Mouse (Mus musculus) thymus, adult 18-20 months (tissue): ENCODE results near the gene Trafd1.
"Not testable (repeated sequence)": the region's sequence is repeated elsewhere in the genome, so short reads cannot be mapped to it uniquely, and the experiment has no call there.

Experiments used
- DNase-seq, 2 experiments: peaks; one replicate each; pipeline ENCODE4 v3.0.0; 2022; ENCODE audit warnings: mixed read lengths in 2 of 2

Trafd1 gene

DNA sequence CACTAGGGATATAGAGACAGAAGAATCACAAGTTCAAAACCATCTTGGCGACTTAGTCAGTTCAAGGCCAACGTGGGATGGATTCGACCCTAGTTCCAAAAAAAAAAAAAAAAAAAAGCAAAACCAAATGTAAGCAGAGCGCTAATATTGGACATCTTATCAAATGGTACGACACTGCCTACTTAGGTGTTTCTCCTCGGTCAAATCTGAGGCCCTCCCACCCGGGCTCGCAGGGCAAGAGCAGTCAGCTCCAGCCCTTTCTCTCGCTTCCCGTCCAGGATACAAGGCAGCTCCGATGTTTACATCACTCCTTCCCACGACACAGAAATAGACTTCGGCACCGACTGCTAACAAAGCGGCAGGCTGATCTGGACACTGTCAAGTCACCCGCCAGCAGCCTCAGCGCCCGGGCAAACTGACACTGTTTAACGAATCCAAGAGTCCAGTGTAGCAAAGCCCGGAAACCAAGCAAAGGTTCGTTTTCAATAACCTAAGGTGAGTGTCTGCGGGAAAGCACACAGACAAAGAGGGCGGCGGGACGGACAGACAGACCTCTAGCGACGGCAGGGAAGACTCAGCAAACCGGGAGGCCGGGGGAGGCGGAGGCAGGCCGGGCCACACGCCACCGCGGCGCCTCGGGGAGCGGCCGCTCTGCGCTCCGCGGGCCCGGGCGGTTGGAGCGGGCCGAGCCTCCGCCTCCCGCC, 523 bp downstream of the Trafd1 start:
- no peak for DNase-seq

DNA sequence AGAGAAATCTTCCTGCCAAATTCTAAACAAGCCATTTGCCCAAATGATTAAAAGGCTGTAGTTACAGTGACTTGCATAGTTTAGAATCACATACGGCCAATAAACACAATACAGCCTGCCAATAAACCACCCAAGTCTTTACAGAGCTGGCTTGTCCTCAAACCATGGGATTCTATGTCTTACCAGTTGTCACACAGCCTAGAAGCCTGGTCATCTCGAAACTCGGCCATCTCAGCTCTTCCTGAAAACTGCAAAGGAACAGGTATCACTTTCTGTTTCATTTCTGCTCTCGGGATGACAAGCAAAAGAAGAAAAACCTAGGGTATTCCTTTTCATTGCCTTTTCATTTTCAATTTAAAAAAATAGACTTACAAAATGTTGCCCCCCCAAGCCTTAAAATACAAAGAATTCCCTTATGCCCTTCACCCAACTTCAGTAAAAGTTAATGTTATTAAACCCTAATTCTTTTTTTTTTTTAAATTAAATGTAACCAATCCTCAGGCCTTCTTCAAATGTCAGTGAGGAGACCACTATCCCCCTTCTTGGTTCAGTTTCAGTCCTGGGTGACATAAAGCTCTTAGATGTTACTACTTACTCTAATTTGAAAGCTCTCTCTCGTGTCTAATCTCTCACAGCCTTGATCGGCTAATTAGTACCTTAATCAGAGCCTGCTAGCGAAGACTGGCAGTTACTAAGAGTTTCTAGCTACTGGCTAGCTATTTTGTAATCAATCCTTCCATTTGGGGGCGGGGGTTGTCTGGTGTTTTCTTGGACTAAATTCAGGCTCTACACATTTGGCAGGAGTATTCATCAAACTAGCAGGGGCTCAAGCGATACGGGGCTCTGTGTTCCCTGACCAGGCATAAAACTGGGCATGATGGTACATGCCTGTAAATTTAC, 1.3 kb downstream of the Trafd1 start:
- no peak for DNase-seq

DNA sequence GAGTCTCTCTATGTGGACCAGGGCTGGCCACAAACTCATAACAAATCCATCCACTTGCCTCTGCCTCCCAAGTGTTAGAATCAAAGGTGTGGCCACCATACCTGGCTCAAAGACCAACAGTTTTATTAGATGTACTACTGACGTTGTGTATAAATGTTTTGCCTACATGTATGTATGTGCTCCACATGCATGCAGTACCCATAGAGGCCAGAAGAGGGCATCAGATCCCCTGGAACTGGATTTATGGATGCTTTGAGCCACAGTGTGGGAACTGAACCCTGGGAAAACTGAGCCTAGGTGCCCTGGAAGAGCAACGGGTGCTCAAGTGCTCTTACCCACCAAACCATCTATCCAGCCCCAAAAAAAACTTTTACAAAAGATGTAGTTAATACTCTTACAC, 4.7 kb downstream of the Trafd1 start:
- DNase-seq: no peak

DNA sequence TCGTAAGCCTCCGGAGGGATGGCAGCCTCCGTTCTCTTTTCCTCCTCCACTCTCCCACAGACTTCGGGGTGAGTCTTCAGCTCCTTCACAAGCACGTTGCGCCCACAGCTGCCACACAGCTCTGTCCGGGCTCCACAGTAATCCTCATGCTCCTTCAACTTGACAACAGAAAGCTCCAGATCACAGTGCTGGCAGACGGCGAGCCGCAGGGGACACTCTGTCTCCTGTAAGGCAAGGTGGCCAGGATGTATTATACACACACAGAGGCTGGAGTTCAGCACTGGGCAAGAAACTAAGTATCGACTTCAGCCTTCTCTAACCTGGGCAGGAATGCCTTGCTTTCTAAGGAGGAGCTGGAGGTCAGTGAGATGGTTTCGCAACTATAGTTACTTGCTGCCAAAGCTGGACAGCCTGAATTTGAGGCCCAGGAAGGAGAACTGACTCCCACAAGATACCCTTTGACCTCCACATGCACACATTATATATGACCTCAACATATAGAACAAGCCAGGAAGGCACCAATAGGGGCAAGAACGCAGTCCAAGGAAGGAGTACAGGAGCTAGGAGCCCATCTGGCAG, 6.7 kb downstream of the Trafd1 start:
- no peak for DNase-seq

DNA sequence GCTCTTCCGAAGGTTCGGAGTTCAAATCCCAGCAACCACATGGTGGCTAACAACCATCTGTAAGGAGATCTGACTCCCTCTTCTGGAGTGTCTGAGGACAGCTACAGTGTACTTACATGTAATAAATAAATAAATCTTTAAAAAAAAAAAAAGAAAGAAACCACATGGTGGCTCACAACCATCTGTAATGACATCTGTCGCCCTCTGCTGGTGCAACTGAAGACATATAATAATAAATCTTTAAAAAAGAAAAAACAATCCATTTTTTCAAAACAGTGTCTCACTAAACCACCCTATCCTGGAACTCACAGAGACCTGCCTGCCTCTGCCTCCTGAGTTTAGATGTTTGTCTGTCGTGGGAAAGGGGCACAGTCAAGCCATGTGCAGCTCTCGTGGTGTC, 8.5 kb downstream of the Trafd1 start:
- not testable (repeated sequence) for DNase-seq

DNA sequence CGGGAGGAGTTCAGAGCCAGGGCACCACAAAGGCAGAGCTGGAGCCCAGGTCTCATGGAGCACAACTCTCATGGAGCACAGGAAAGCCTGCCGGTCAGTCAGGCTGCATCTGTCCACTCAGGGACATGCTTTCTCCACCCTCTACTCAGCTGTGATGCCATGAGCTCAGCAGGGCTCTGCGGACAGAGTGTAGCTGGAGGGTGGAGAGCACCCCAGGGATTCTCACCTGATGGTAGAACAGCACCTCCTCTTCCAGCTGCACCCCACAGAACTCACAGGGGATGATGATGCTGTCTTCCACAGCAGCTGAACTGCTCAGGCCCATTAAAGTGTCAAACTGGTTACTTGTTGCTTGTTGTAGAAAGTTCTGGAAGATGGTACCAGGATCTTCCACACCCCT, 10.6 kb downstream of the Trafd1 start:
- DNase-seq: no peak

DNA sequence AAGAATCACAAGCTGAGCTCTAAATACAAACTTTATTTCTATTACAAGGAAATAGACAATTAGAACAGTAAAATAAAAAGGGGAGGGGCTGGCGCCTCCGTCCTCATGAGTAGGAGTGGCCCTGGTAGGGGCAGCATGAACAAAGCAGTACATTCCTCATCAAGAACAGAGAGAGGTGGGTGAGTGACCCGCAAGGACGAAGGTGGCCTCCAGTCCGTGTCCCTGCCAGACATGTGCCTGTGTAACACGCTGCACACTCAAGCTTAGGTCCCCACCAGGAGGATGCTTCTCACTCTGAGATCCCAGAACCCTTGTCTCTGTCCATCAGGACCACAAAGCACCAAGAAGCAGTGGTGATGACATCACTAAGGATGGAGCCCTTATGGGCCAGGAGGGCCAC, 13.7 kb downstream of the Trafd1 start:
- no peak for DNase-seq

DNA sequence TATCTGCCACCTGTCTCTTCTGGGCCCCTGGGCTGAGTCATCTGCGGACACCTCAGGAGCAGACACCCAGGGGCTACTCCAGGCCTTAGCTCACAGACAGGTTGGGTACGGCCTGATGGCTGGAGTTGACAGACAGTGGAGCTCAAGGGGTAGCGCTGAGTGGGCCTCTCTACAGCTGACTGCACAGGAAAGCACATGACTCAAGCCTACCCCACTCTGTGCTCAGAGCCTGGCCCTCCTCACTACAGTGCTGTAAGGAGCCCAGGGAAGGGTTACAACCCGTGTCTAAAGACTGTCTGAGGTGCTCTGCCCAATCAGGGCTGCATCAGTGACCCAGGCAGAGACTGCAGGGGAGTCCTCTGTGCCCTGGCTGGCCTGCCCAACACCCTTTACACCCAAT, 18.2 kb downstream of the Trafd1 start:
- DNase-seq: no peak

DNA sequence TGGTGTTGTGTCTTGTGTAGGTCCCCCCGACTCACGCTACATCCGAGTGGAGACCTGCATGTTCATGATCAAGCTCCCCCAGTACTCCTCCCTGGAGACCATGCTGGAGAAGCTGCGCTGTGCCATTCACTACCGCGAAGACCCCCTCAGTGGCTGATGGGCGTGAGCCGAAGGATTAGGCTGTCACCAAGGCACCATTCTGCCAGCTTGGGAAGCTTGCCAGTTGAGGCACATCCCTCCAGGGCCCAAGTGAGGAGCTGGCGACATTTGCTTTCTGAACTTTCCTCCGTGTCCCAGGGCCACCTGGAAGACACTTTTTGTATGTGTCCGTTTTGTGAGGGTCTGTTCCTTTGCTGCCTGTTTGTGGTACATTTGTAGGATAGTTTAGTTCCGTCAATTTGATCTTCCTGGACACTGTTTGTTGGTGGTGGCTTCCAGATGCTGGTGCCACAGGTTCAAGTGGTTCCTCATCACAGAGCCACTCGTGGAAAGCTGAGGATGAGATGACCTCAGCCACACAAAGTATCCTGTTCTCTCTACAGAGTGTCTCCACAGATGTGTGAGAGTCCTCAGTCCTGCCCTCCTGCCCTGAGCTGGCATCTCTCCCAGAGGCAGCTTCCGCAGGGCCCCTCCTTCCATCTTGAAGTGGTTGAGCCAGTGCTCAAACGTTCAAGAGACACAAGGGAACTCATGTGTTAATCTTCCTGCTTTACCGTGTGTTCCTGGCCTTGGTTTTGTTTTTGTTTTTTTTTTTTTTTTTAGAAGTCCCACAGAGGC, 18.8 kb downstream of the Trafd1 start:
- DNase-seq: no peak

DNA sequence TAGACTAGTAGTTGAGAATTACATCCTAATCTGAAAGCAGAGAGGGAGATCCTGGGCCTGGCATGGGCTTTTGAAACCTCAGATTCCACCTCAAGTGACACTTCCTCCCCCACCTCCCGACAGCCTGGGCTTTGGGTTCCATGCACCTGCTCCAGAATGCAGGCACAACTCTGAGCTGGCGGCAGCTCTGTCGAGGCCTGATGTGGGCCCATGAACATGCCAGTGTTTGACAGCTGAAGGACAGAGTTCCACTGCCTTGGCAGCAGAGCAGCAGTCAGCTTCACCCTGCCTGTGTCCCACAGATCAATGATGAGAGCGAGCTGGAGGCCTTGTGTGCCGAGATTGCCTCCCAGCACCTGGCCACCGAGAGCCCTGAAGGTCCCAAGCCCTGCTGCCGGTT, 22.0 kb downstream of the Trafd1 start:
- no peak for DNase-seq

DNA sequence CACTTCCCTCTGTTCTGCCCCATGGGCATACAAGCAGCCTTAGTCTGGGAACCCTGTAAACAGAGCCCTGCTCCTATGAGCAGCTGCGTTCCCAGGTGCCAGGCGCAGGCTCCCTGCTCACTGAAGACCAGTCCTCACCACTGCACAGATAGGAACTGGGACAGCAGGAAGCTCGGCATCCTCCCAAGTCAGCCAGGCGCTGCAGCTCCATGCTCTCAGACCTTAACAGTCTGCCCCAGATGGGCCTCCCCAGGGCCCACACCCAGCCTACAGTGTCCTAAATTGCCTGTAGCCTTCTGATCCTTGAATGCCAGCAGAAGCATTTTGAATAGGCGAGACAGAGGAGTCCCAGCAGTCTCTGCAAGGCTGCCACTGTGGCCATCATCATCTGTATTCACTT, 23.7 kb downstream of the Trafd1 start:
- no peak for DNase-seq

DNA sequence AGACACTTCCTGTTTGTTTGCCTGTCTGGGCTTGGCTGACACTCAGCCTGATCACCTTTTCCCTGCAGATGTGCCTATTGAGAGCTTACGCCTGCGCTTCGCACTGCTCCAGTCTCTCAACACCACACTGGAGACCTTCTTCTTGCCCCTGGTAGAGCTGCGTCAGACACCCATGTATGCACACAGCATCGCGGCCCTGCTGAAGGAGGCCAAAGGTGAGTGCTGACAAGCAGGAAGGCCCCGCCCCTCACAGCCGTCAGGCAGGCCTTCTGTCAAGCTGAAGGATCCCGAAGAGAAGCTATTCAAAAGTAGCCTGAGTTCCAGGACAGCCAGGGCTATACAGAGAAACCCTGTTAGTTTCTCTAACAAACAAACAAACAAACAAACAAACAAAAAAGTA, 26.2 kb downstream of the Trafd1 start:
- DNase-seq: no peak

DNA sequence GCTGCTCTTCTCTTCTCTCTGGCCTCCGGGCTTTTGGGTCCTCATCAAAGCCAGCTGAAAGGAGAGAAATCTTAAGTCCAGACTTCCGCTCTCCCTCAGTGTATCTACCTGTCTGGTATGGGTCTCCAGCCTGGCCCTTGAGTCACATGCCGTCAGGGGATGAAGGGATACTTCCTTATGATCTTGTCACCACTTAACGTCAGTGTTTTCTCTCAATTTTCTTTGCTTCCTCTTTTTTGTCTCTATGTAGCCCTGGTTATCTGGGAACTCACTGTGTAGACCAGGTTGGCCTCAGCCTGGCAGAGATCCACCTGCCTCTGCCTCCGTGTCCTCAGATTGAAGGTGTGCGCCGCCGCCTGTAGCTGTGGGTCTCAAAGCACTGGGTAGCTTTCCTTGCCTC, 41.4 kb downstream of the Trafd1 start:
- no peak for DNase-seq

DNA sequence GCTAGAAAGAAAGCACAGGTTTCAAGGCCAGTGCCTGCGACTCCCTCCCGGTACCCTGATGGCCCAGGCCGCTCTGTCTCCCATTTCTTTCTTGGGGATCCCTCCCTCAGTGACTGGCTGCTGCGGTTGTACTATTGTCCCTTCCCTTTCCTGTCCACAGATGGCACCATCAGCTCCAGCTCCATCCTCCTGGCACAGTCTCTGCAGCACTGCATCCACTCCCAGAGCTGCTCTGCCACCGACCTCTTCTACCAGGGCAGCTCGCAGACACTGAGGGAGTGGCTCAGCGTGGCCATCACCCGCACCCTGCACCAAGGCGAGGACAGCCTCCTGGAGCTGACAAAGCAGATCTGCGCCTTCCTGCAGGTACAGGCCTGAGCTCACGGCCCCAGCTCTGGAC, 42.9 kb downstream of the Trafd1 start:
- DNase-seq: no peak

DNA sequence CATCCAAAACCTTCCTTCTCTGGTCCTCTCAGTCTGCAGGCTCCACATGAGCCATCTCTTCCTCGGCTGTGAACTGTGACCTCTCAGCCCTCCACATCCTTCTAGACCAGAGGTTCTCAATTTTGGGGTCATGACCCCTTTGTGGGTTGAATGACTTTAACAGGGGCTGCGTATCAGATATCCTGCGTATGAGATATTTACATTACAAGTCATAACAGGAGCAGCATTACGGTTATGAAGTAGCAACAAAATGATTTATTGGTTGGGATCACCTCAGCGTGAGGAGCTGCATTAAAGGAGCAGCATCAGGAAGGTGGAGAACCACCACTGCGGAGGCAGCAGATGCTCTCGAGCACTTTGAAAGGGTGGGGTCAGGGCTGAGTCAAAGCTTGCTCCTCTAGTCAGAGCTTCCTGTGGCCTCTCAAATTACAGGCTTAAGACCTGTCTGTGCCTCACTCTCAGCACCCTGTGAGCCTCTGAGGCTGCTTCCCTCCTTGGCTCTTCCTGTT, 44.4 kb downstream of the Trafd1 start:
- no peak for DNase-seq

DNA sequence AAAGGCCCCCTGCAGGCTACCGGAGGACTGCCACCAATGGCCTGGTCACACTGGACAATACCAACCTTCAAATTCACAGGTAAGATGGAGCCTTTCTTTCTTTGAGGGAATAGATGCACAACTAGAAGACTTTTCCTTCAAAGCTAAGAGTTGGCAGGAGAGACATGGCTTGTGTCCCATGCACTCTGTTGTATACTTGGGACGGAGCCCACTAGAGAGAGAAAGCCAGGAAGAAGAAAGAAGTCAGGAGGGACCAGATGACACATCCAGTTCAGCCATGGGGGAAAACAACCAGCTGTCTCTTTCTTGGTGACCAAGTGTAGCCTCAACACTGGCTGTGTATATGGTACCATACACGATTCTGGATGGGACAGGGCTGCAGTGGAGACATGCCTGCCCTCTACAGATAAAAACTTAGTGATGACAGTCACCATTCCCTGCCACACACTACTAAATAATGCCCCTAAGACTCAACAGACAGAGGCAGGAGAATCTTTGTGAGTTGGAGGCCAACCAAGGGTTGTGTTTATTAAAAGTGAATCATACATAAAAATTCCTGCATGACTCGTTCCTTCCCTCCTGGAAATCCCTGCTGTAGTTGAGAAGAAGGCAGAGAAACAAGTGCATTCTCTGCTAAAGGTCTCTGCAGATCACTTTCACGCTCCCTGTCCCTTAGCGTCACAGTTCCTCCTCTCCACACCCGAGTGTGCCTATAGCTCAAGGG, 45.8 kb downstream of the Trafd1 start:
- DNase-seq: no peak

DNA sequence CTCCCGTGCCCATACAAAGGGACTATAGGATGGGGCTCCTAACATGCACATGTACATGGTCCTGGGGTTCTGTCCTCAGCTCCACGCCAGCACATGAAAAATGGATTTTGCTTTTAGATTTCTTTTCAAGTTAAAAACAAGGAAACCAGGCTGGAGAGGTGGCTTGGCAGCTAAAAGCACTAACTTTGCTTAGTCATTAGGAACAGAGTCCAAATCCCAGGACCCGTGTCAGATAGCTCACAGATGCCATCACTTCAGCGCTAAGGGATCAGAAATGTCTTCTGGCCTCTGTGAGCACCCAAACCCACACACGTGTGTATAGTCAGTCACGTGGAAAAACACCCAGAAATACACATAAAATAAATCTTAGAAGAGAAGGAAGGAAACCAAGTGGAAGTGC, 48.7 kb downstream of the Trafd1 start:
- DNase-seq: no peak

DNA sequence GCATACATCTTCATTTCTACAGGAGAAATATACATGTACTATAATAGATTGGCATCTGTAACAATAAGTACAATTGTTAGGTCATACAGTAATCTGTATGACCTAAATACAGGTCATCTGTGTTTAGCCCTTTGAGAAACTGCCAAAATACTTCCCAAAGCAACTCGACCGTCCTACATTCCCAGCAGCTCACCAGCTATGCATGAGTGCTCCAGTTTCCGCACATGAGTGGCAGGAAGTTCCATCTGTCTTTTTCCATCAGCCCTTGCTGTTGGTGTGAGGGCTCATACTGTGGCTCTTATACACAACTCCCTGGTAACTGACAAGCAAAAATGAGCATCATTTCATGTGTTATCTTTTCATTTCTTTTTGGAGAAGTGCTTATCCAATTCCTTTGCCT, 49.4 kb downstream of the Trafd1 start:
- DNase-seq: no peak

DNA sequence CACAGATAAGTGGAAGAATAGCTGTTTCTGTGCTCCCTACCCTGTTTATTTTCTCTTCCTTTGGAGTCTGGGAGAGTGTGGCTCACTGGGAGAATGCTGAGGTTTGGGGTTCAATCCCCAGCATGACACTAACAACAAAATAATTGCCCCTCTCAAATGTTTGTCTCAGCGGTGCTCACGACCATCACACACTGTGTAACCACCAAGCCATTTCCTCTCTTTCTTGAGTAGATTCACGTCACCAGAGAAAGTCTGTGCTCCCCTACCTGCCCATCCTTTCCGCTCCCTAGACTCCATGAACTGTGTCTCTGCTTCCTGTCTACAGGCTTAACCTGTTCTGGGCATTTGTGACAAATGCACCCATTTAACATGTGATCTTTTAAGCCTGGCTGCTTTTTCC, 50.0 kb downstream of the Trafd1 start:
- DNase-seq: no peak

DNA sequence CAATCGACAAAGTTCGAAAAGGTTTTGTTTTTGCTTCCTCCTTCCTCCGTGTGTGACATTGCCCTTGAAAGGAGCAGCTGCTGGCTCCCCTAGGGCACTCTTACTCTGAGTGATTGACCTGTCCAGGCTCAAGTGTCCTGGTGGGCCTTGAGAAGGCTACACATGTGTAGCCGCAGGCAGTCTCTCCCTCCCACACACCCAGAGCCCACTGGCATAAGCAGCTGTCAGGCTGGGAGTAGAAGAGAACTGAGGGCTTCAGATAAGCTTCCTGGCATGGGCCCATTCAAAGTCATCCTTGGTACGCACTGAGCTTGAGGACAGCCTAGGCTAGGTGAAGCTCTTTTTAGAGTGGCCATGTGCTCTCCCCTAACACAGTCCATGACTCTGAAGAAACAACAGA, 51.0 kb downstream of the Trafd1 start:
- no peak for DNase-seq

DNA sequence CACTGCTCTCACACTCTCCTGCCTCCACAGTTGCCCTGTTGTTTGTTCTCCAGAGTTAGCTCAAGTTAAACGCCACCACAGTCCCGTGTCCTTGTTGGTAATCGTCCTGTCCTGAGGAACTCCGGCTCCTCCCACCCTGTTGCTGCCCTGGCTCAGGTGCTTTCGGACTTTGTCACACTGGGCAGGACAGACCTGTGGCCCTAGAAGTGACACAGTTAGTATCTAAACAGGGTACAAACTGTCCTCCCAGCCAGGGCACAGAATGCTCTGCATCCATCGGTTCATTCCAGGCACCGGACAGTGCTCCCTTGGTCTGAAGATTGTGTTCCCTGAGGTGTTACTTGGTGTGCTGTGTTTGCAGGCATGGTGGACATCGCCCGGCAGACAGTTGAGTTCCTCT, 51.5 kb downstream of the Trafd1 start:
- DNase-seq: no peak

DNA sequence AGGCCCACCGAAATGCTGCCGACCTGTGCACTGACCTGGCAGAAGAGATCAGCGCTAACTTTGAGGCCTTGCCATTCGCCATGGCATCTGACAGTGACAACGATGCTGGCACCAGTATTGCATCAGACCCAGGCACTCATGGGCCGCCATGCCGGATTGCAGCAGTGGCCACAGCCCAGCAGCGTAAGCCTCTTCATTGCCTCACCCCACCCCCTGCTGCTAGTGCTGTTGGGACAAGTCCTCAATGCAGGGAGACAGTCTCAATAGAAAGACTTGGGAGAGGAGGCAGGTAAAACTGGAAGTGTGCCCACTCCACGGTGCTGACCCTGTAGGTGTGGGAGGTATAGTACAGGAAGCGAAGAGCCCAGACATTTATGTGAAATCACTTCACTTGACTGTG, 53.7 kb downstream of the Trafd1 start:
- DNase-seq: no peak
